Mouse (Mus musculus): ENCODE results near the gene Pik3r1. TPM values are rescaled to one million over a fixed set of nuclear protein-coding genes. Genes with fewer than 3 reads are reported as not detected.

The Pik3r1 gene
- polyA plus RNA-seq, 1 experiment from 2014 or later, result 46.8 TPM

- H3K4me2 ChIP-seq, result no peak overlapping the region
- H3K36me3 ChIP-seq, result peaks cover 3% of the 10 kb centered on the region
- no peak for ATAC-seq (ENCODE audit: low FRiP score)
- H3K4me1 ChIP-seq (replicated peaks), result peaks cover 2% of the 10 kb centered on the region; the same call in 1 of the 2 replicates
- H3K4me3 ChIP-seq, result no peak overlapping the region
- H3K27ac ChIP-seq, result no peak overlapping the region
- H3K9me3 ChIP-seq, result no peaks in the 10 kb centered on the region
- no peaks in the 10 kb centered on the region for H3K27me3 ChIP-seq
- 92% methylated on average over 12 of the region's 12 CpGs for WGBS
- no peak overlapping the region for H3K9ac ChIP-seq
Observed at GRCm38 (mm10) chr13:101713429-101714088, 54.5 kb downstream of the Pik3r1 start.

GRCm38 (mm10) chr13:101712720-101713428, 55.1 kb downstream of the Pik3r1 start:
- Histone ChIP-seq H3K27ac (no peak overlapping the region), H3K27me3 (no peaks in the 10 kb centered on the region), H3K4me2 (no peak overlapping the region), H3K36me3 (peaks cover 10% of the 10 kb centered on the region), H3K9me3 (no peaks in the 10 kb centered on the region), H3K9ac (no peak overlapping the region), H3K4me1 (replicated peaks) (no peaks in the 10 kb centered on the region), H3K4me3 (no peak overlapping the region)
- no peak for ATAC-seq (ENCODE audit: low FRiP score)
- WGBS, result 86% methylated on average over 9 of the region's 9 CpGs

- no peak for ATAC-seq (ENCODE audit: low FRiP score)
- H3K27ac ChIP-seq, result no peak overlapping the region
- H3K4me2 ChIP-seq, result no peak overlapping the region
- H3K4me3 ChIP-seq, result no peak overlapping the region
- peaks cover 17% of the 10 kb centered on the region for H3K36me3 ChIP-seq
- no peak overlapping the region for H3K9ac ChIP-seq
- H3K4me1 ChIP-seq (replicated peaks), result no peaks in the 10 kb centered on the region
- H3K9me3 ChIP-seq, result no peaks in the 10 kb centered on the region
- 86% methylated on average over 9 of the region's 9 CpGs for WGBS
- no peaks in the 10 kb centered on the region for H3K27me3 ChIP-seq
Observed at GRCm38 (mm10) chr13:101712099-101712498, 55.9 kb downstream of the Pik3r1 start.

- H3K36me3 ChIP-seq, result peaks cover 19% of the 10 kb centered on the region
- no peak overlapping the region for H3K27ac ChIP-seq
- H3K9me3 ChIP-seq, result no peaks in the 10 kb centered on the region
- ATAC-seq (ENCODE audit: low FRiP score), result no peak
- WGBS, result 93% methylated on average over 2 of the region's 2 CpGs
- H3K4me2 ChIP-seq, result no peak overlapping the region
- H3K4me1 ChIP-seq (replicated peaks), result no peaks in the 10 kb centered on the region
- H3K9ac ChIP-seq, result no peak overlapping the region
- H3K27me3 ChIP-seq, result no peaks in the 10 kb centered on the region
- no peak overlapping the region for H3K4me3 ChIP-seq
Observed at GRCm38 (mm10) chr13:101711301-101711700, 56.7 kb downstream of the Pik3r1 start.

- WGBS, result 78% methylated on average over 3 of the region's 3 CpGs
- Histone ChIP-seq H3K27ac (no peak overlapping the region), H3K9ac (no peak overlapping the region), H3K36me3 (peaks cover 29% of the 10 kb centered on the region), H3K4me3 (no peak overlapping the region), H3K4me1 (replicated peaks) (no peaks in the 10 kb centered on the region), H3K4me2 (no peak overlapping the region), H3K27me3 (no peaks in the 10 kb centered on the region), H3K9me3 (no peaks in the 10 kb centered on the region)
- ATAC-seq (ENCODE audit: low FRiP score), result no peak
Observed at GRCm38 (mm10) chr13:101709788-101710187, 58.2 kb downstream of the Pik3r1 start.

GRCm38 (mm10) chr13:101707226-101707625, 60.8 kb downstream of the Pik3r1 start:
- ATAC-seq (ENCODE audit: low FRiP score), result no peak
- 94% methylated on average over 9 of the region's 9 CpGs for WGBS
- Histone ChIP-seq H3K4me2 (no peak overlapping the region), H3K4me3 (no peak overlapping the region), H3K9ac (no peak overlapping the region), H3K36me3 (peaks cover 33% of the 10 kb centered on the region), H3K9me3 (no peaks in the 10 kb centered on the region), H3K27ac (no peak overlapping the region), H3K4me1 (replicated peaks) (no peaks in the 10 kb centered on the region), H3K27me3 (no peaks in the 10 kb centered on the region)

- Histone ChIP-seq H3K27ac (no peak overlapping the region), H3K9ac (no peak overlapping the region), H3K36me3 (peaks cover 40% of the 10 kb centered on the region), H3K4me2 (no peak overlapping the region), H3K9me3 (no peaks in the 10 kb centered on the region), H3K4me1 (replicated peaks) (no peaks in the 10 kb centered on the region), H3K27me3 (no peaks in the 10 kb centered on the region), H3K4me3 (no peak overlapping the region)
- WGBS, result 95% methylated on average over 7 of the region's 7 CpGs
- no peak for ATAC-seq (ENCODE audit: low FRiP score)
Observed at GRCm38 (mm10) chr13:101706426-101706825, 61.6 kb downstream of the Pik3r1 start.

GRCm38 (mm10) chr13:101702096-101702775, 65.8 kb downstream of the Pik3r1 start:
- ATAC-seq (ENCODE audit: low FRiP score), result no peak
- no peak overlapping the region for H3K9ac ChIP-seq
- WGBS, result 95% methylated on average over 14 of the region's 14 CpGs
- no peaks in the 10 kb centered on the region for H3K27me3 ChIP-seq
- no peaks in the 10 kb centered on the region for H3K9me3 ChIP-seq
- no peak overlapping the region for H3K4me3 ChIP-seq
- no peak overlapping the region for H3K4me2 ChIP-seq
- H3K27ac ChIP-seq, result no peak overlapping the region
- H3K36me3 ChIP-seq, result peaks cover 29% of the 10 kb centered on the region
- peaks cover 18% of the 10 kb centered on the region for H3K4me1 ChIP-seq (replicated peaks)

- no peak overlapping the region for H3K4me3 ChIP-seq
- H3K4me2 ChIP-seq, result no peak overlapping the region
- no peak for ATAC-seq (ENCODE audit: low FRiP score)
- H3K36me3 ChIP-seq, result peaks cover 26% of the 10 kb centered on the region
- no peak overlapping the region for H3K27ac ChIP-seq
- H3K27me3 ChIP-seq, result no peaks in the 10 kb centered on the region
- no peaks in the 10 kb centered on the region for H3K9me3 ChIP-seq
- 88% methylated on average over 8 of the region's 8 CpGs for WGBS
- H3K9ac ChIP-seq, result no peak overlapping the region
- peaks cover 18% of the 10 kb centered on the region for H3K4me1 ChIP-seq (replicated peaks)
Observed at GRCm38 (mm10) chr13:101701632-101702031, 66.4 kb downstream of the Pik3r1 start.

- Histone ChIP-seq H3K27ac (no peak overlapping the region; the same call in 1 of the 2 replicates), H3K36me3 (peaks cover 16% of the 10 kb centered on the region), H3K4me3 (no peak overlapping the region), H3K4me1 (replicated peaks) (peaks cover 28% of the 10 kb centered on the region), H3K27me3 (no peaks in the 10 kb centered on the region), H3K4me2 (no peak overlapping the region), H3K9ac (no peak overlapping the region), H3K9me3 (no peaks in the 10 kb centered on the region)
- ATAC-seq (ENCODE audit: low FRiP score), result no peak
- WGBS, result 68% methylated on average over 5 of the region's 5 CpGs
Observed at GRCm38 (mm10) chr13:101699742-101700141, 68.3 kb downstream of the Pik3r1 start.

GRCm38 (mm10) chr13:101697966-101698365, 70.1 kb downstream of the Pik3r1 start:
- no peak for ATAC-seq (ENCODE audit: low FRiP score)
- no peak overlapping the region for H3K27ac ChIP-seq
- H3K4me1 ChIP-seq (replicated peaks), result peaks cover 45% of the 10 kb centered on the region
- no peaks in the 10 kb centered on the region for H3K9me3 ChIP-seq
- no peaks in the 10 kb centered on the region for H3K27me3 ChIP-seq
- H3K36me3 ChIP-seq, result peaks cover 16% of the 10 kb centered on the region
- H3K4me3 ChIP-seq, result no peak overlapping the region
- H3K4me2 ChIP-seq, result no peak overlapping the region
- H3K9ac ChIP-seq, result no peak overlapping the region
- WGBS, result 87% methylated on average over 5 of the region's 5 CpGs

GRCm38 (mm10) chr13:101697461-101697860, 70.6 kb downstream of the Pik3r1 start:
- Histone ChIP-seq H3K9me3 (no peaks in the 10 kb centered on the region), H3K27me3 (no peaks in the 10 kb centered on the region), H3K4me2 (no peak overlapping the region), H3K27ac (no peak overlapping the region), H3K9ac (no peak overlapping the region), H3K4me3 (no peak overlapping the region), H3K4me1 (replicated peaks) (peaks cover 45% of the 10 kb centered on the region), H3K36me3 (peaks cover 15% of the 10 kb centered on the region)
- ATAC-seq (ENCODE audit: low FRiP score), result no peak
- 80% methylated on average over 5 of the region's 5 CpGs for WGBS
